Mouse (Mus musculus) intestine, embryonic 15.5 days (tissue): Measurements from ENCODE around the gene Tmf1. TPM values are rescaled to one million over a fixed set of nuclear protein-coding genes. Genes with fewer than 3 reads are reported as not detected.
A peak's percentile ranks its signal among the peaks of the same experiment; 100 is the strongest.

ENCODE experiments used
- ATAC-seq: fragments of 200-750 bp; cut with Nextera tagmentation; 2 replicates; pipeline ENCODE4 v1.8.0; 2017; ENCODE audit warnings: moderate TSS enrichment, moderate library complexity
- H3K27ac ChIP-seq: fragments of 300-500 bp; sonication (generic); 2 replicates; pipeline ENCODE4 v1.5.1; 2015; ENCODE audit warnings: mild to moderate bottlenecking, inconsistent platforms
- H3K27me3 ChIP-seq: fragments of 300-500 bp; sonication (generic); replicated peaks from 2 replicates; pipeline ENCODE4 v1.6.1; 2015; ENCODE audit warnings: inconsistent platforms
- H3K36me3 ChIP-seq: fragments of 300-500 bp; sonication (generic); 2 replicates; pipeline ENCODE4 v1.6.1; 2015; ENCODE audit warnings: inconsistent platforms
- H3K4me1 ChIP-seq: fragments of 300-500 bp; sonication (generic); replicated peaks from 2 replicates; pipeline ENCODE4 v1.6.1; 2015; ENCODE audit warnings: inconsistent platforms
- H3K4me2 ChIP-seq: fragments of 300-500 bp; sonication (generic); replicated peaks from 2 replicates; pipeline ENCODE4 v1.6.1; 2015; ENCODE audit warnings: mild to moderate bottlenecking, inconsistent platforms
- H3K4me3 ChIP-seq: fragments of 300-500 bp; sonication (generic); replicated peaks from 2 replicates; pipeline ENCODE4 v1.5.1; 2015; ENCODE audit warnings: inconsistent platforms
- H3K9ac ChIP-seq: fragments of 300-500 bp; sonication (generic); 2 replicates; pipeline ENCODE4 v1.6.1; 2015; ENCODE audit warnings: inconsistent platforms
- H3K9me3 ChIP-seq: fragments of 300-500 bp; sonication (generic); 2 replicates; pipeline ENCODE4 v1.6.1; 2016; ENCODE audit warnings: inconsistent platforms
- WGBS: fragments of 180-500 bp; shearing (Covaris S2); methylation state at CpG from one replicate; pipeline ENCODE4 v1.1.7; 2015; 5-methylcytosine and 5-hydroxymethylcytosine counted together
- polyA plus RNA-seq: library from polyadenylated mRNA; unstranded; fragments of >200 nt; fragmentation: Nextera tagmentation; extraction: Ambion mirVana; gene quantifications from 2 replicates; pipeline ENCODE4 v1.2.1, GENCODE M21; 2015

Gene Tmf1
- polyA plus RNA-seq, 1 experiment from 2014 or later = 37.6 TPM

DNA sequence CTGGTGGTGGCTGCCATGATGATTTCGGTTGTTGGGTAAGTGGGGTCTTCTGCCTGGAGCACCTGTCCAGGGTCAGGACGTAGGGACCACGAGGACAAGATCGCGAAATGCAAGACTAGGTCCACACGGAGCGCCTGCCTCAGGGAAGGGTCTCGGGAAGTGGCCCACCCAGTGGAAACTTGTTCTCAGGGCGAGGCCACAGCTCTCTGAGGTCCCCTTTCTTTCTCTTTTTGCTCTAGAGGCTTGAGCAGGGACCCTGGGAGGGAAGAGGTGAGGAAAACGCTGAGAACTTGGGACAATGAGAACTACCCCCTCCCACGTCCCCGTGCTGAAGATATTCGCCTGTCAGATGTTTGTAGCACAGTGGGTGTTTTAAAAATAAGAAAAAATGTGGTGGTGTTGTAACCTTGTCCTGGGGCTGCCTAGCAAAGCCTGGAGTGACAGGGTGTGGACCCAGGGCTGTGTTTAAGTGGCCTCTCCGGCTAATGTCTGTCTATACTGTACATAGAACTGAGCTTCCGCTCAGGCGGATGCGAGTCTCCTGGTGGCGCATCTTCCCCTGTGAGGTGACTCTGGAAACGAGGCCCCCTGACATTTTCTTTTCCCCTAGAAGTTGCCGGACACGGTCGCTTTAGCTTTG, 32.2 kb upstream of the Tmf1 start:
- H3K27ac ChIP-seq = peak overlapping the region; percentile 61; the same call in 1 of the 2 replicates
- peaks cover 12% of the 10 kb centered on the region; the same call in 1 of the 2 replicates for H3K4me1 ChIP-seq
- peak overlapping the region; percentile 70 for H3K4me3 ChIP-seq
- no peaks in the 10 kb centered on the region for H3K27me3 ChIP-seq
- H3K9ac ChIP-seq = peak overlapping the region; percentile 73
- no peaks in the 10 kb centered on the region for H3K36me3 ChIP-seq
- peak overlapping the region; percentile 78 for H3K4me2 ChIP-seq
- 1% methylated on average over 22 of the region's 22 CpGs for WGBS
- ATAC-seq = peak; percentile 74
- H3K9me3 ChIP-seq = no peaks in the 10 kb centered on the region

DNA sequence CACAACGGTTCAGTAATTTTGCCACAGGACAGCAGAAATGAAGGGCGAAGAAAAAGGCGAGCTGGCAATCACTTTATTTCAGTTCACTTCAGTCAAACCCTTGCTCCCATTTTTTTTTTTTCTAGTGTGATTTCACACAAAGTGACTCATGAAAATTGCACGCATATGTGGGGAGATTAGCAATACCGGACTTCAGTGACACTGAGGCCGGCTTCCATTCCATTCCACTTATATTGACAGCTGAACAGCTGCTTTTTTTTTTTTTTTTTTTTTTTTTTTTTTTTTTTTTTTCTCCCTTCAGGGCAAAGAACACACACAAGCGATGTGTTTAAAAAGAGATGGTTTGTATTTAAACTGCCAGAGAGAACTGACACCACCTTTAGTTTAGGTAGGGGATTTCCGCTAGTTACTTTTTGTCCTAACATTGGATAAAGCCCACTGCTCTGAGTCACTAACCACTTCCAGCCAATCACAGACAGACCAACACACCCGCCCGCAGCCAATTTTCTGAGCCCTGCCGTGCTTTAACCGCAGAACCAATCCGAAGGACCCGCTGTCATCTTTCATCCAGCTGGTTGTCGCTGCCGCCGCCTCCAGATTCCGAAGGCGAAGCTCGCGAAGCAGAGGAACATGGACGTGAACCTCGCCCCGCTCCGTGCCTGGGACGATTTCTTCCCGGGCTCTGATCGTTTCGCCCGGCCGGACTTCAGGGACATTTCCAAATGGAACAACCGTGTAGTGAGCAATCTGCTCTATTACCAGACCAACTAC, 31.5 kb upstream of the Tmf1 start, which contains the start of gene Arl6ip5:
Gene Arl6ip5 (plus strand): TSS at position 499 of the 771 bp plus-strand sequence.
- H3K4me1 ChIP-seq = peaks cover 12% of the 10 kb centered on the region; the same call in 1 of the 2 replicates
- H3K4me2 ChIP-seq = peak within 1 kb of the TSS; percentile 78
- 10% methylated on average over 32 of the region's 32 CpGs for WGBS
- peak within 1 kb of the TSS; percentile 61; the same call in 1 of the 2 replicates for H3K27ac ChIP-seq
- peak within 1 kb of the TSS; percentile 70 for H3K4me3 ChIP-seq
- no peaks in the 10 kb centered on the region for H3K36me3 ChIP-seq
- peak within 1 kb of the TSS; percentile 73 for H3K9ac ChIP-seq
- H3K27me3 ChIP-seq = no peaks in the 10 kb centered on the region
- no peaks in the 10 kb centered on the region for H3K9me3 ChIP-seq
- ATAC-seq = peak; percentile 72

DNA sequence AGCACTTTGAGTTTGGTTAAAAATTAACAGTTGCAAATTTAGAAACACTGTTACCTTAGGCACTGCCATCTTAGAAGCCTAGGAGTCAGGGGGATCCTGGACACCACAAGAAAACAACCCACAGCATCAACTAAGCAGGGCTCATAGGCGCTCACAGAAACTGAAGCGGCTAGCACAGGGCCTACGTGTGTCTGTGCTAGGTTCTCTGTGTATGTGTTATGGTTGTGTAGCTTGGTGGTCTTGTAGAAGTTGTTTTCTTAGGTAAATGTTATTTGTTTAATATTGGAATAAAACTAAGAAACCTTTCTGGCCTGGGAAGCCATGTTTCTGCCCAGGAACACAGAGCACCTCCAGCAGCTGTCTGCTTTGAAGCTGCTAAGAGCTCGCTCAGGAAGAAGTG, 30.8 kb upstream of the Tmf1 start:
- Histone ChIP-seq H3K27me3 (no peaks in the 10 kb centered on the region), H3K4me3 (no peak overlapping the region), H3K4me1 (peaks cover 12% of the 10 kb centered on the region; the same call in 1 of the 2 replicates), H3K9ac (no peak overlapping the region), H3K36me3 (no peaks in the 10 kb centered on the region), H3K27ac (no peak overlapping the region), H3K4me2 (no peak overlapping the region), H3K9me3 (no peaks in the 10 kb centered on the region)
- 89% methylated on average over 4 of the region's 4 CpGs for WGBS
- ATAC-seq = no peak

DNA sequence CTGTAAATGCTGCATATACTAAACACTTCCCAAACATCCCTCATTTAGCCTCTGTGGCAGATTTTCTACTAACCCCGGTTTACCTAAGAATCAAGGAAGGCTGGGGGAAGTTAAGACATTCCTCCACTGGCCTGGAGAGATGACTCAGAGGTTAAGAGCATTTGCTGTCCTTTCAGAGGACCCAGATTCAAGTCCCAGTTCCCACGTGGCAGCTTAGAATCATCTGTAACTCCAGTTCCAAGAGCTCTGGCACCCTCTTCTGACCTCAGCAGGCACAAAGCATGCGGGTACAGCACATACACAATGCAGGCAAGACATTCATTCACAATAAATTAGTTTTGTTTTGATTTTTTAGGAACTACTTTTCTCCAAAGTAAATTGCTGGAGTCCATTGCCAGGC, 30.3 kb upstream of the Tmf1 start:
- no peaks in the 10 kb centered on the region for H3K9me3 ChIP-seq
- peaks cover 12% of the 10 kb centered on the region; the same call in 1 of the 2 replicates for H3K4me1 ChIP-seq
- H3K27me3 ChIP-seq = no peaks in the 10 kb centered on the region
- no peak overlapping the region for H3K4me2 ChIP-seq
- no peak for ATAC-seq
- no peak overlapping the region for H3K9ac ChIP-seq
- no peak overlapping the region for H3K27ac ChIP-seq
- H3K36me3 ChIP-seq = no peaks in the 10 kb centered on the region
- H3K4me3 ChIP-seq = no peak overlapping the region
- 43% methylated on average over 3 of the region's 3 CpGs for WGBS

DNA sequence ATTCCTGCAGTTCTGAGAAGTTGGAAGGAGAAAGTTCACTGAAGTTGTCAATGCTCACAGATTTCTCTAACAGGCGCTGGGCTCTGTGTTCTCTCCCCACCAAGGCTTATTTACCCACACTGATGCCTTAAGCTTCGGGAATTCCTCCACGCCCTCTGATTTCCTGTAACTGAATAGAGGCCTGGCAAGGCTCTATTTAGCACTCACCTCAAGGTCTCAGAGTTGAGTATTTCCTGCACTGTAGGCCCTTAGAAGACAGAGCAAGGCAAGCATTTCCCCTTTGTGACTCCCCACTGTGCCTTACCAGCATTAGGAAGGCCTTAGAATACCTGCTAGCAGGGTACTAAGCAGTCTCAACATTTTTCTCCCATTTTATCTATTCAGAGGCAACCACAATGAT, 29.5 kb upstream of the Tmf1 start:
- WGBS = 35% methylated on average over 3 of the region's 3 CpGs
- Histone ChIP-seq H3K4me1 (peaks cover 12% of the 10 kb centered on the region; the same call in 1 of the 2 replicates), H3K9ac (no peak overlapping the region), H3K4me2 (no peak overlapping the region), H3K36me3 (no peaks in the 10 kb centered on the region), H3K4me3 (no peak overlapping the region), H3K9me3 (no peaks in the 10 kb centered on the region), H3K27ac (no peak overlapping the region), H3K27me3 (no peaks in the 10 kb centered on the region)
- ATAC-seq = no peak

DNA sequence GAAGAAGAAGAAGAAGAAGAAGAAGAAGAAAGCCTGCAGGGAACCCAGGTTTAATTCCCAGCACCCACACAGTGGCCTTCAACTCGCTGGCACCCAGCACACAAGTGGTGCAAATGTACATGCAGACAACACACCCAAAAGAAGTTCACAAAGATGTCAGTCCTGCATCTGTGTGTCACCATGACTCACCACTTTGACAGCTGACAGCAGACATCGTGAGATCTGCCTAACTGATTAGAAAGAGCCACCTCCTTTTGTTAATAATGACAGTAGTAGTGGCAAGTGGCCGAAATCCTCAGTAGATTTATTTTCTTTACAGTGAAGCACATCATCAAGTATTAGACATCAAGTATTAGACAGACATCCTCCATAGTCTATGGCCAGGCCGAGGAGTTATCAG, 28.2 kb upstream of the Tmf1 start:
- Histone ChIP-seq H3K27ac (no peak overlapping the region), H3K27me3 (no peaks in the 10 kb centered on the region), H3K4me1 (peaks cover 13% of the 10 kb centered on the region; the same call in 1 of the 2 replicates), H3K9ac (no peak overlapping the region), H3K9me3 (no peaks in the 10 kb centered on the region), H3K36me3 (no peaks in the 10 kb centered on the region), H3K4me2 (no peak overlapping the region), H3K4me3 (no peak overlapping the region)
- no peak for ATAC-seq
- 73% methylated on average over 4 of the region's 4 CpGs for WGBS

DNA sequence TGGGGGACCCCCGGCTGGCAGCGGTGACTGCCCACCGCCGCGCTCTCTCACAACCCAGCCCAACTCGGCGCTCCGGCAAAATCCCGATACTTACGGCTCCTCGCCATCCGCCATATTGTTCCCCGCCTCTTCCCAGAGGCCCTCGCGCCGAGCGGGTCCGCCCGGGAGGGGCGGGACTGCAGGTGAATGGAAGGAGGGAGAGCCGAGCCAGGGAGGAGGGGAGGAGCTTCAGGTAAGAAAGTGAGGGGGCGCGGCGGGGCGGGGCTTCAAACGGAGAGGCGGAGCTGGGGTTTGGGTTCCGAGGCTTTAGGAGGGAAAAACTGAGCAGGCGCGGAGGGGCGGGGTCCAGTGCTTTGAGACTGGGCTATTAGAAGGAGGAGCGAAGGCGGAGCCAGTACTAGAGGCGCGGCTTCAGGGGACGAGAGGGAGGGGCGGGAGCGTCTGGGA, 26.5 kb upstream of the Tmf1 start, which contains the start of gene Uba3:
Gene Uba3 (minus strand): TSS at position 209 of the 447 bp plus-strand sequence.
- ATAC-seq = peak; percentile 98
- Histone ChIP-seq H3K9ac (peak within 1 kb of the TSS; percentile 93), H3K9me3 (no peaks in the 10 kb centered on the region), H3K36me3 (no peaks in the 10 kb centered on the region), H3K4me2 (peak within 1 kb of the TSS; percentile 59), H3K4me1 (peaks cover 10% of the 10 kb centered on the region; the same call in 1 of the 2 replicates), H3K4me3 (peak within 1 kb of the TSS; percentile 88), H3K27ac (peak within 1 kb of the TSS; percentile 83), H3K27me3 (no peaks in the 10 kb centered on the region)
- WGBS = under 1% methylated on average over 38 of the region's 38 CpGs

DNA sequence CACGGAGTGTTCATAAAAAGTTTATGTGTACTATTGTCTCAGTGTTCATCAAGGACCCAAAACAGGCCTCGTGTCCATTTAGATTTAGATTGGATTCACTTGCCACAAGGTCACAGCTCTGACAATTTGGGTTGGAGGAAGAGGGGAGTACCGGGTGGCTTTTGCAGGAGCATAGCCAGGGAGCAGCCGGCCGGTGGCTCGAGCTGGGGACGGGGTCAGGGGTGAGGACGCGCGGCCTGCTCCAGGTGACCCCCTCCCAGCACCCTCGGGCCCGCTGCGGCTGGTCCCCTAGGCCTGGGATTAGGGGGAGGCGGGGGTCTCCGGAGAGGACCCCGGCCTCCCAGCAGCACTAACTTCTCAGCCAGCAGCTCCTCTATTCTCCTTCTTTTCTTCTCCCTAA, 26.0 kb upstream of the Tmf1 start:
- H3K27ac ChIP-seq = peak overlapping the region; percentile 83
- under 1% methylated on average over 16 of the region's 16 CpGs for WGBS
- H3K4me1 ChIP-seq = peaks cover 9% of the 10 kb centered on the region; the same call in 1 of the 2 replicates
- peak overlapping the region; percentile 93 for H3K9ac ChIP-seq
- no peaks in the 10 kb centered on the region for H3K9me3 ChIP-seq
- peak overlapping the region; percentile 59 for H3K4me2 ChIP-seq
- H3K36me3 ChIP-seq = no peaks in the 10 kb centered on the region
- ATAC-seq = peak; percentile 68
- peak overlapping the region; percentile 88 for H3K4me3 ChIP-seq
- no peaks in the 10 kb centered on the region for H3K27me3 ChIP-seq

DNA sequence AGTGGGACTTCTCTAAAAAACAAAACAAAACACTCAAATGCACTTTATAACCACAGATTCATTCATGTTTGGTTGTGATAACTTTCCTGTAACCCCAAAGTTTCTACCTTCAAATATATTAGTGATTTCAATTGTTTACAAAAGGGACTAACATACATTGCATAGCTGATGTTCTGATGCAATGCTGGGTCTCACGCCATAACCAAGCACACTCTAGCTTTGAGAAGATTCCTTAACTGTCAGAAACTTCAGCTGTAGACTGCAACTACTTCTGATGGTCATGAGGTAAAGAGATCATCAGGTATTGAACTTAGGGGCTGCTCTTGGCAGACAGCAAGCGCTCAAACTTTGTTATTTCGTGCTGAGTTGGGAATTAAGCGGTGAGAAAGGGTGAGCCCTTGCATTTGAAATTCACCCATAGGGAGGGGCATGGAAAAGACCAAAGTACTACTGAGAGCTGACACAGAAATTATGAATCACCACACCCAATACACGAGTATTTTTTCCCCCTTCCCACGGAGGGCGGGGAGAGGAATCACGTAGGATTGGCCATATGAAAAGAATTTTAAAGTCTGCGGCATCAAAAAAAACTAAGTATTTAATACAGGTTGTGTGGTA, 25.4 kb upstream of the Tmf1 start:
- Histone ChIP-seq H3K9me3 (no peaks in the 10 kb centered on the region), H3K27me3 (no peaks in the 10 kb centered on the region), H3K4me3 (peak overlapping the region; percentile 88), H3K4me1 (peaks cover 6% of the 10 kb centered on the region; the same call in 1 of the 2 replicates), H3K27ac (no peak overlapping the region), H3K36me3 (no peaks in the 10 kb centered on the region), H3K9ac (peak overlapping the region; percentile 93), H3K4me2 (peak overlapping the region; percentile 59)
- ATAC-seq = peak; percentile 27
- 11% methylated on average over 9 of the region's 9 CpGs for WGBS

DNA sequence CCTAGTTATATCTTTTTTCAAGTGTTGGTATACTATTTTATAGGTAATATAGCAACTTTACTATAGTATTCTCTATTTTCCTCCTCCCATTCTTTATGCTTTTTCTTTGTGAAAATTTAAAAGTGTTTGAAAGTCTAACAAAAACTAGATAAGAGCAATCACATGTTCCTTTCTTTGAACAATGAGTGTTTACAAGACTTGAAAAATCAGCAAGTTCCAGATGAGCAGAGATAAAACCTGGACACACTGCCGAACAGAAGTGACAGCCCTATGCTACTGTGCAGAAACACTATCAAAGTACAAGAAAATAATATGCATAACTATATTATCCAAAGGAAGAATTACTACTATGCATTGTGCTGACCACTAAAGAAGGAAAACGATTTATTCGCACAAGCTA, 23.6 kb upstream of the Tmf1 start:
- 70% methylated on average over 3 of the region's 3 CpGs for WGBS
- no peak overlapping the region for H3K27ac ChIP-seq

DNA sequence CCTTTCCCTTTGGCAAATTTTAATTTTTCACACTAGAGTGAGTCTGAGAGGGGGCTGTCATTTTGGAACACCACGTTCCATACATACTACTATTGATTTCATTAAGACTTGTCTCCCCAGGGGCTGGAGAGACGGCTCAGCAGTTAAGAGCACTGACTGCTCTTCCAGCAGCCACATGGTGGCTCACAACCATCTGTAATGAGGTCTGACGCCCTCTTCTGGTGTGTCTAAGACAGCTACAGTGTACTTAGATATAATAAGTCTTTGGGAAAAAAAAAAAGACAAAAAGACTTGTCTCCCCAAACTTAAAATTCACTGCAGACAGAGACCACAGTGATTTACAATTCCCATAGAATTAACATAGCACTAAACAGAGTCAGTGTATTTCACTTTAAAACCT, 21.5 kb upstream of the Tmf1 start:
- Histone ChIP-seq H3K9ac (no peak overlapping the region), H3K4me1 (peaks cover 6% of the 10 kb centered on the region; the same call in 1 of the 2 replicates), H3K9me3 (no peaks in the 10 kb centered on the region), H3K27ac (no peak overlapping the region), H3K4me2 (no peak overlapping the region), H3K27me3 (no peaks in the 10 kb centered on the region), H3K36me3 (peaks cover 13% of the 10 kb centered on the region), H3K4me3 (no peak overlapping the region)
- no peak for ATAC-seq
- WGBS = 68% methylated on average over 3 of the region's 3 CpGs

More for the DNA sequence above, 23.6 kb upstream of the Tmf1 start:
- Histone ChIP-seq H3K9me3 (no peaks in the 10 kb centered on the region), H3K27me3 (no peaks in the 10 kb centered on the region), H3K9ac (no peak overlapping the region), H3K4me2 (no peak overlapping the region), H3K4me1 (peaks cover 6% of the 10 kb centered on the region; the same call in 1 of the 2 replicates), H3K4me3 (no peak overlapping the region), H3K36me3 (0 out of 2 replicates have a peak, but pooled peaks cover under 1% of the 10 kb centered on the region)
- ATAC-seq = no peak

DNA sequence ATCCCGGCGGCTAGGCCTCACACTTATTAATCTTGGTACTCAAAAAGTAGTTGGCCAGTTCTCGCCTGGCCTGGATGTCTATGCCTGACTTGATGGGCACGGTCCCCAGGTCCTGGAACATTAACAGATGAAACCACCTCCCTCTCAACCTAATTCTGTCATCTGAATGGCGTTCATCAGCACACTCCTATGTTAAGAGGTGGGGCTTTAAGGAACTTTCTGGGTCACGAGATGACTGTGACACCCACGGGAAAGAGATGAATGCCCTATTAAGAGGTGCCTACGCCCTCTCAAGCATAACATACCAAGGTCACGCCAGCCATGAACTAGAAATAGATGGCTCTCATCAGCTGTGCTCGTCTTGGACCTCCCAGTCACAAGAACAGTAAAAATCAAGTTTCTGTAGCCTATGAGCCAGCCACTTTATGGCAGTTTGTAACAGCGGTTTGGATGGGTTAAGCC, 476 bp upstream of the Tmf1 start:
- peak overlapping the region; percentile 55 for H3K9ac ChIP-seq
- WGBS = 7% methylated on average over 11 of the region's 11 CpGs
- H3K36me3 ChIP-seq = no peaks in the 10 kb centered on the region; the same call in 1 of the 2 replicates
- 0 out of 2 replicates have a peak, but pooled peaks cover 6% of the 10 kb centered on the region for H3K4me1 ChIP-seq
- peak overlapping the region; percentile 68 for H3K4me2 ChIP-seq
- peak overlapping the region; percentile 76 for H3K4me3 ChIP-seq
- peak; percentile 81 for ATAC-seq
- H3K27me3 ChIP-seq = no peaks in the 10 kb centered on the region
- peak overlapping the region; percentile 82 for H3K27ac ChIP-seq
- H3K9me3 ChIP-seq = no peaks in the 10 kb centered on the region
